Mouse (Mus musculus) layer of hippocampus, postnatal 25 days (tissue): ENCODE data around the gene Scgb1b29. TPM values are rescaled to one million over a fixed set of nuclear protein-coding genes. Genes with fewer than 3 reads are reported as not detected.
"Not testable (repeated sequence)": the region's sequence is repeated elsewhere in the genome, so short reads cannot be mapped to it uniquely, and the experiment has no call there.

Experiments
- DNase-seq, 2 experiments: peaks; one replicate each; pipeline ENCODE4 v3.0.0; 2022; ENCODE audit warnings: mixed read lengths in 2 of 2, low spot score in 1 of 2; ENCODE audit errors: extremely low spot score in 1 of 2
- total RNA-seq, 2 experiments: library from RNA; stranded (reverse); gene quantifications; 2 replicates each; pipeline ENCODE4 v1.2.3; 2021

Scgb1b29 gene
- not detected for total RNA-seq

DNA sequence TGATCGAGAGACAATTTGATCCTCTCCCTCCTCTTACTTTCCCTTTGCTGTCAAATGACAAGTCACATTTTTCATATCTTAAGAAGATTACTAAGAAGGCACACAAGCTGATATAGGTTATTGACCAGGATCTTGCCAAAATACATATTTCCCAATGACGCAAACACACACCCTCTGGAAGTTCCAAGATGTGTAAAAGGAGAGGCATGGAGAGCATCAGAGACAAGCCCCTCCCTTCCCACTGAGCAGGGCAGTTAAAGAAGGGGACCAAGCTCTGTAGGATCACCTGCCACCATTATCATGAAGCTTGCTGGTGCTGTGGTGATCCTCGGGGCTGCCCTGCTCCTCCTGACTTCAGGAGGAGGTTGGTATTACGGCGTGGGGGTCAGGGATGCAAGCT is at the start of gene Scgb1b29:
TSS of gene Scgb1b29 (plus strand) at position 301 of the 400 bp plus-strand sequence.
- not testable (repeated sequence) for DNase-seq

DNA sequence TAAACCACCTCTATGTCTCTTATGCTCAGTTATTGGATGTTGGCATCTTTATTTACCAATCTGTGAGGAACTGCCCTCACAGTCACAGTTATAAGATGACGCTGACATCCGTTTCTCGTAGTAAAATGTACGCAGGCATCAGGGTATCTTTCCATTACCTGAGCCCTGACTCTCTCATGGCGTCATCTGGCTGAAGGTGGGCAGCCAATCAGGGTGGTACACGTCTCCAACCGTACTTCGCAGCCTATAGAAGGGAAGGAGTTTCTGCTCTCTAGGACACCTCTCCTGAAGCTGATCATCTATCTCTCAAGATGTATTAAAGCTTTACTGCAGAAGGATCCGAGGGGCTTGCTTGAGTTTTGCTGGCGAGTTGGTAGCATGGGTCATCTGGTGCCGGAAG is 12.7 kb upstream of the Scgb1b29 start:
- DNase-seq: not testable (repeated sequence)

Other genes starting within 250 kb of the Scgb1b29 start
- gene Scgb2b11, start 230.4 kb upstream of the Scgb1b29 start, total RNA-seq: not detected
- not detected for gene Scgb1b11, start 218.7 kb upstream of the Scgb1b29 start, total RNA-seq
- gene Scgb2b12, start 114.3 kb upstream of the Scgb1b29 start, total RNA-seq: not detected
- gene Scgb1b12, start 107.4 kb upstream of the Scgb1b29 start, total RNA-seq: not detected